Mouse (Mus musculus): ENCODE data around the gene Rapgef3. TPM values are rescaled to one million over a fixed set of nuclear protein-coding genes. Genes with fewer than 3 reads are reported as not detected.

Rapgef3 gene
- total RNA-seq, 2 experiments from 2014 or later: 15.0 to 20.8 TPM

DNA sequence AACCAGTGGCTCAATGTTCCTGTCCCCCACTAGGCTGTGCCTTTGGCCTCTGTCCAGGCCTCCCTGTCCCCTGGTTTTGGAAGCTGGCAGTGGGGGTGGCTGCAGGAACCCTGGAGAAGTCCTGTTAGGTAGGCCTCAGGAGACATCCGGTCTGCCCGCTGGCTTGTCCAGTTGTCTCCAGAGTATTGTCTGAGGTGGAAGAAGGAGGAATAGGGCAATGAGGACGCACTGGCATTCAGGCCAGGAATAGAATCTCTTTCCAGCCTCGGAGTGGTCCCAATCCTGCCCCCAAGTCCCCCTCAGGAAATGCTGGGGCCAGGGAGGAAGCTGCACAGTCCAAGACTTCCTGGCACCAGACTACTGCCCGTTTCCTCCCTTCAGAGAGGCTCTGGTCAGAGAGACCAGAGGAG is 6.2 kb upstream of the Rapgef3 start:
- peak; percentile 45 to 49 for DNase-seq

DNA sequence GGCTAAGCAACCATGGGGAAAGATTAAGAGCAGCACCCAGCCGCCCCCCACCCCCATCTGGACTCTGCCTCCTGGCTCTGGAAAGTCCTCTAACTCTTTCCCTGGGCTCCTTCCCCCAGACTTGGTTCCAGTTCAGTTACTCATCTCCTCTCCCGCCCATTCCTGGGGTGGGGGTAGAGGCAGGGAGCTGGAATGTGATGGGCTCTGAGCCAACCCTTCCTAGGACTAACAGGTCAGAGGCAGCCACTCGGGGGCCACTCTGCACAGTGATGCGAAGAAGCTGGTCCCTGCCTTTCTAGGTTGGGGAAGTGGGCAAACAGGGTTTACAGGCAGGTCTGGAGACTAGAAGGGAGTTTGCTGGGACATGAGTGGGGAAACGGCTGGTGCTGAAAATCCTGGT is 5.3 kb upstream of the Rapgef3 start:
- DNase-seq: peak; percentile 74 to 87

DNA sequence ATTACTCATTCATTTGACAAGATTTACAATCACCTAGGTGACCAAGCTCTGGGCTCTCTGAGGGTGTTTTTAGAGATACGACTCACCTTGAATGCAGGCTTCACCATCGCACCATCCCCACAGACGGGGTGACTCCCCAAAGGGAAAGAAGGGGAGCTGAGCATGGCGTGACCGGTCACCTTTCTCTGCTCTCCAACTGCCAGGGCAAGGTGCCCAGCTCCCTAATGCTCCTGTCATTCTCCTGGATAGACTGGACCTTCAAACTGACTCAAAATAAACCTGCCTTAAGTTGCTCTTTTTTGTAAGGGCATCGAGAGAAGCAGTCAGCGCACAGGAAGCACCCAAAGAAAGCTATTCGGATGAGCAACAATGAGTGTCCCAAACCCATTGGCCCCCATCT is 2.5 kb upstream of the Rapgef3 start:
- no peak for DNase-seq

GRCm38 (mm10) chr15:97768192-97768591 is 420 bp upstream of the Rapgef3 start:
- peak in 1 of 2 experiments; percentile 50 for DNase-seq

DNA sequence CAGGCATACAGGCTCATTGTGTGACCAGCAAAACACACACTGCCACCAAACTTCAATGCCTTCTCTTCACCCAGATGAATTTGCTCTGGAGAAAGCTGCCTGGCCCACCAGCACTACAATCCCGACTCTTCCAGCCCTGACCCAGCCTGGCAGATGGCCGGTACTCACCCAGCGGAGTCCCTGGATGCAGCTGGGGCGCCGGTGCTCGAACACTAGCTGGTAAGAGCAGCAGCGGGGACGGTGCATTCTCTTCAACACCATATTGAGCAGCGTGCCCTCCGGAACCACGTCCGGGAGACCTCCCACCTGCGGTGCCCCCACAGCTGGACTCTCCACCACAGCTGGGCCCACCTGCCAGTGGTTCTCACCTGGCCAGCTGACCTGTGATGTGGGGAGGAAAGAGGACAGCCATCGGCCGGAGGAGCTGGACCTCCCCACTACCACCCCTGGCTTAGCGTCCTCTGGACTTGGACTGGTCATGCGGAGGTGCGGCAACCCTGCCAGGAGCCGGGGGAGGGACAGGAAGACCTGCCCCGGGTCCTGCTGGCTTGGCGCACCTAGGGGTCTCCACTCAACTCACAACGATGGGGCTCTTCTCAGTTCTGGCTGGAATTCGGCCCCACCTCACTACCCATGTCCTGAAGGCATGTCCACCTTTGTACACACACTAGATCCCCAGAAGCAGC is 1.0 kb downstream of the Rapgef3 start:
- no peak for DNase-seq

DNA sequence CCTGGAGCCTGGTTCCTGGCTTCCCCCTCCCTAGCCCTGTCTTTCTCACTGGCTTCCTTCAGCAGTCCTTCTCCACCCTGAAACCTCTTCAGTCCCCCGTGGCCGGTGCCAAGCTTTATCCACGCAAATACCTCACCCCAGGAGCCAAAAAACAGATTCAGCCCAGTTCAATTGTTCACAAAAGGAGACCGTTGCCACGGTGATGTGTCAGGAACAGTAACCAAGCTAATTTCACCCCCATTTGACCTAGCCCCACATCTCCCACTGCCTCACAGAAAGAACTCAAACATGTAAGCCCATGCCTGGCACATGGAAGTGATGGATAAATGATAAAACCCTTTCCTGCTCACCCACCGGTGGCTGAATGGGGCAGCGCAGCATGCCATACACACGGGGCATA is 1.6 kb downstream of the Rapgef3 start:
- DNase-seq: no peak

- no peak for DNase-seq
Observed at GRCm38 (mm10) chr15:97765090-97765794, 2.5 kb downstream of the Rapgef3 start.

DNA sequence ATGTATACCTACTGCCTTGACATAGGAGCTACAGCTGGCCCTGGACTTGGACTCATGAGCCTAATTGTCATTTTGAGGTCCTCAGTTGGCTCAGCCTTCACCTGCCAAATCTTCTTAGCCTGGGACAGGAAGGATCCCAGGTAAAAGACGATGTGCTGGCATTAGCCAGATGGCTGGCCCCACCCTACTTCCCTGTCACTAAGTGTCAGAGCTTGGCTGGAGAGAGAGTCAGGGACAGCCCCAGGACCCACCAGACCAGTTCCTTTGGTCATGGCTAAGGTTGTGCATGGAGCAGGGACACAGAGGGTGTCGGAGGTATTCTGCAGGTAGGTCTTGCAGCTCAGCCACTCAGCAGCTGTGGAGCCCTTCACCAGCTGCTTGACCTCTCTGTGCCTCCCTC is 3.2 kb downstream of the Rapgef3 start:
- DNase-seq: no peak

DNA sequence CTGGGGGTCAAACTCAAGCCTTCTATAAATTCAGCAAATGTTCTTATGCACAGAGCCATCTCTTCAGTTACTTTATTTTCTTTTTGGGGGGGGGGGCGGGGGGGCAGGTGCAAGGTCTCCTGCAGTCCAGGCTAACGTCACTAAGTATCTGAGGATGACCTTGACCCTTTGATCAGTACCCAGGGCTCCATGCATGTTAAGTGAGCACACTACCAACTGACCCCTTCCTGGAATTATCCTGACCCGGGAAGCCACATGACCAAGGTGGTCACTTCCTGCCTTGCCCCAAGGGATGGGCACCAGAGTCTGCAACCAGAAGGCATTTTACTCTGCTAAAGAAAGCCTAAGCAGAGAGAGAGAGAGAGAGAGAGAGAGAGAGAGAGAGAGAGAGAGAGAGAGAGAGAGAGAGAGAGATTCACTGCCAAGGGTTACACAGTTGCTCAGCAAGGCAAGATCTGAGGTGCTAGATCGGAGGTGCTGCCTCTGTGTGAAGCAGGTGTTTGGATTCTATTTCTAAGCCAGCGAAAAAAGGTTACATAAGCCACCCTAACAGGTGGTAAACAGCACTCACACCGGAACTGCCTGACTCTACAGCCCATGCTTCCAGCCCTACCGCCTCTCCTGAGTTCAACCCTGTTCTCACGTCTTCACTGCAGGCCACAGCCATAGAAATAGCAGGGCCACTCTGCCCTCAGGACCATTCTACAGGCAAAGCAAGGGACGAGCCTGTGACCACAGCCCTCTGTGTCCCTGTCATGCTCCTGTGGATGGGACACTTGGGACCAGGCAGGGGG is 4.3 kb downstream of the Rapgef3 start:
- DNase-seq: no peak

GRCm38 (mm10) chr15:97762733-97763132 is 5.0 kb downstream of the Rapgef3 start:
- DNase-seq: peak; percentile 43 to 55

DNA sequence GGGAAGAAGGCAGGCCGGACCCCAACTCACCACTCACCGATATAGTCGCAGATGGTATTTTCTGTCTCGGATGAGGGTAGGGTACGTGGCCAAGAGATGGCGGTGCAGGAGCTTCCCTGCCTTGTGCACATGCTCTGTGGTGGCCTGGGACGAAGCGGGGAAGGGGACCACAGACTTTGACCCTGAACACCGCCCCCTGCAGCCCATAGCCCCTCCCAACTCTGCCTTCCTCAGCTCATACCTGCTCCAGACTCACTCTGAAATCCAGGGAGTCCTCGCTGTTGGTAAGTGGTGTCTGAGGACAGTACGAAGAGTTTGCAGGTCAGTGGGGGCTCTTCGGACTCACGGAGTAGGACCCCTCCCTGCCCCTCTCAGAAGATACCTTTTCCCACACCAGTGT is 6.3 kb downstream of the Rapgef3 start:
- DNase-seq: no peak

DNA sequence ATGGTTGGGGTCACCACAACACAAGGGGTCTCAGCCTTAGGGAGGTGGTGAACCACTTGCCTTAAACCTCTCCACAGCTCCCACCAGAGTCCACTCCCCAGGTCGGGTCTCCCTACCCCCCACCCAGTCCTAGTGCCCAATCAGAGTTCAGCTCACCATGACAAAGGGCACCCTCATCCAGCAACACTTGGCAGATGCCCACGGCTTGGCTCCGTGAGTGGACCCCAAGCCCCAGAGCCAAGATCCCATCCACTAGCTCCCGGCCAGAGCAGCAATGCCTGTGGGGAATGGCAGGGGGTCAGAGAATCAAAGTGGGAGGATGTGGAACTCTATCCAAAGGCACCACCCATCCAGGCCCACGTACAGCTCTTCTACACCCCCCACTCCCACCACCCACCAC is 6.8 kb downstream of the Rapgef3 start:
- DNase-seq: no peak

DNA sequence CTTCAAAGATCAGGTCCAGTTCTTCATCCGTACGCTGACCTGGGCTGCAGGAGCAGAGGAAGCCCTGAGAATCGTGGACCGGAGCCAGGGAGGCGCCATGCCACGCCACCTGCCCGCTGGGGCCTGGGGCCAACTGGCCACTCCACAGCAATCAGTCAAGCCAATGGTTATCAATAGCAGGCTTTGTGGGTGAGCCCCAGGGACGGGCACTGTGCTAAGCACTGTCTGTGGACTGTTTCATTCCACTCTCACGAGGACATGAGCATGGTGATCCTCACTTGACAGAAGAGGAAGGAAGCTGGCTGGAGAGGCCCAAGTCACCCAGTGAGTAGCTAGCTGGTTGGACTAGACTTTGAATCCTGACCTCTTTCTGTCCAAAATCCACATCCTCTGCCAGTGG is 7.8 kb downstream of the Rapgef3 start:
- DNase-seq: no peak

- DNase-seq: no peak
Observed at GRCm38 (mm10) chr15:97755361-97755760, 12.4 kb downstream of the Rapgef3 start.

- no peak for DNase-seq
Observed at GRCm38 (mm10) chr15:97754476-97754875, 13.3 kb downstream of the Rapgef3 start.

- no peak for DNase-seq
Observed at GRCm38 (mm10) chr15:97752491-97752890, 15.3 kb downstream of the Rapgef3 start.

GRCm38 (mm10) chr15:97751676-97752075 is 16.1 kb downstream of the Rapgef3 start:
- no peak for DNase-seq

GRCm38 (mm10) chr15:97750697-97751096 is 17.1 kb downstream of the Rapgef3 start:
- peak; percentile 85 to 87 for DNase-seq

GRCm38 (mm10) chr15:97749841-97750240 is 17.9 kb downstream of the Rapgef3 start:
- no peak for DNase-seq

DNA sequence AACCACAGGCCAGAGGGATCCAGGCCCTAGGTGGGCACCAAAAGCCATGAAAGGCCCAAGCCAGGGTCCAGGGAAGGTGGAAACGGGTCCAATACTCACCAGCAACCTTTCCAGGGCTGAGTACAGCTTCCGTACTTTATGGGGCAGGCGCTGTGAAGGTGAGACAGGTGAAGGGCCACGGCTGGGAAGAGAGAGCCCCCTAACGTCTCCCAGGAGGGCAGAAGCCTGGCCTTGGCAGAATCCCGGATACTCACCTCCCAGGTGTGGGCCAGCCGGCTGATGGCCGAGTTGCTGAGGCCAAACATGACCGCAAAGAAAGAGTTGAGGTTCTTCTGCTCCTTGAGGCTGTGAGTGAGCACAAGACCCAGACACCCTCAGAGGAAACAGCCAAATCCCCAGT is 18.4 kb downstream of the Rapgef3 start:
- no peak for DNase-seq

GRCm38 (mm10) chr15:97748964-97749363 is 18.8 kb downstream of the Rapgef3 start:
- DNase-seq: no peak

DNA sequence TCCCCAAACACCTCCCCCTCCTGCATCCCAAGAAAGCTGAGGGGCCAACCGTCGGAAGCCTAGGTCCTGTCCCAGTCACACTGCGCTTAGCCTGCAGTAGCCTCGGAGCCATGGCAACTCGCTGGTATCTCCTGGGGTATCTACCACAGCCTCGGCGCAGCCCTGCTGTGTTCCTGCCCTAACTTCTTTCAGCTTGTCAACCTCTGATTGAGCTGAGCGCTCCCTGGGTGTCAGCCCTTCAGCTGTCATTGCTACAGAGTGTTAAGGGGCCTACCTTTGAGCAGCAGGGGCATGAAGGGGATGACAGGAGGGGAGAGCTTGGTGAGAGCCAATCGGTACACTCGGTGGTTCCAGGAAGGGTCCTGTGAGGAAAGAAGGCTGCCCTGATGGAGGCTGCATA is 19.5 kb downstream of the Rapgef3 start:
- no peak for DNase-seq

- no peak for DNase-seq
Observed at GRCm38 (mm10) chr15:97747486-97747885, 20.3 kb downstream of the Rapgef3 start.

Data from adrenal gland, postnatal 36 days (tissue).